Mouse (Mus musculus) liver, embryonic 14.5 days (tissue): ENCODE measurements around the gene 1700042G07Rik.

Source experiments
- CTCF ChIP-seq: IDR thresholded peaks from 2 replicates; pipeline ENCODE4 v1.5.1; 2016; ENCODE audit warnings: antibody characterized with exemption, low read depth, control low read depth
- EP300 ChIP-seq: IDR thresholded peaks from 2 replicates; pipeline ENCODE4 v1.6.1; 2016; ENCODE audit warnings: antibody characterized with exemption, low read depth

- TF ChIP-seq CTCF = no peak
- no peak for TF ChIP-seq EP300
These were observed 49.6 kb downstream of the 1700042G07Rik start for GRCm38 (mm10) chr4:116222843-116223119.
